8 mouse cellular contexts compared by ENCODE assay signal in the genomic region with DNA sequence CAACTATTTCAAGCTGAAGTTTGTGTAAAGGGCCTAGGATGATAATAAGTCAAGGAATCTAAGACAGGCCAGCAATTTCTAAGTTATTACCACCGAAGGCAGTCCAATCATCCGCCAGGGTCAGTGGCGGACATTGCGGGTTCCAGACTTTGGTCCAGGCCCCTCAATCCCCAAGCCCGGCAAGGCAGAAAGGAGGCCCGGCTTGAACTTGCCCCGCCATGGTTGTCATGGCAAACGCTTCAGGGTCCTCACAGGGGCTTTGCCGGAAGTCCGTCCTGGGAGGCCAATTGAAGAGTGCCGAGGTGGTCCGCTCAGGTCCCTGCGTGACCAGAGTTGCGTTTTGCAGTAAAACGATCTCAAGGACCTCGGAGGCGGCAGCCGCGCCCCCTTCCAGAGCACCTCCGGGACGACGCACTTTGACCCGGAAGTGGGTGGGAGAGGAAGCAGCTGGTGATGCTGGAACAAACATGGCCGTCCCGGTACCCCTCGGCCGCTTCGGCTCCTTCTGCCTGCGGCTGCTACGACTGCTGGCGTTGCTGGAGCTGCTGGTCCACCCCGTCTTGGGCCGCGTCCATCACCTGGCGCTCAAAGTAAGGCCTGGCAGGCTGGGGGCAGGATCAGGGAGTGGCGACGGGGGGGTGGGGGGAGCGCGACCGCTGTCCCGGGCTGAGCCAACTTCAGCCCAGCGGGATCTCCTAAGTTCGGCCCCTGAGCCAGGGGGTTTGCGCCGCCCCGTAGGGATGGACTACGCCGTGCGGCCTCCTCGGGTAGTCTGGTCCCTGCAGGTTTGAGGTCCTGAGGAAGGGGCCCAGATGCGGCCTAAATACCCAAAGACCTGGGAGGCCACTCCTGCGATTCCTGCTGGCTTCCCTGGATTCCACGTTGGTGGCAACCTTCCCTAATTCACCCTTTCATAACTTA. TPM values are rescaled to one million over a fixed set of nuclear protein-coding genes. Genes with fewer than 3 reads are reported as not detected.
DNase-seq lines count a peak whose midpoint lies in the region; ATAC-seq and TF ChIP-seq lines count a peak whose summit lies in the region.

Gene Gpr107 (plus strand): TSS at position 425 of the 921 bp plus-strand sequence.

- H3K4me2 ChIP-seq in heart, embryonic 12.5 days, result peak within 1 kb of the TSS; percentile 85
- H3K4me2 ChIP-seq in kidney, postnatal 0 days (ENCODE audit: low read length), result peak within 1 kb of the TSS; percentile 69
- peak within 1 kb of the TSS; percentile 84 for H3K4me2 ChIP-seq in liver, embryonic 13.5 days
- peak within 1 kb of the TSS; percentile 72 for H3K4me2 ChIP-seq in stomach, embryonic 16.5 days (ENCODE audit: low read depth, low read length)

- DNase-seq in CD4-positive helper T cell, adult 2 months (ENCODE audit: low read depth, low spot score), result peak; percentile 87
- peak; percentile 96 for DNase-seq in brain, embryonic 14.5 days (ENCODE audit: low read depth)
- peak; percentile 96 for DNase-seq in kidney, postnatal 0 days (ENCODE audit: low spot score)
- DNase-seq in liver, embryonic 13.5 days, result peak; percentile 69
- peak; percentile 90 for DNase-seq in neural tube, embryonic 10.5 days (ENCODE audit: extremely low spot score, low spot score)

- peaks cover 3% of the 10 kb centered on the region; the same call in 1 of the 2 replicates for H3K36me3 ChIP-seq in erythroblast, embryonic 14.5 days (ENCODE audit: control insufficient read depth)
- H3K36me3 ChIP-seq in heart, embryonic 12.5 days, result peaks cover 29% of the 10 kb centered on the region
- 0 out of 2 replicates have a peak, but pooled peaks cover 3% of the 10 kb centered on the region for H3K36me3 ChIP-seq in kidney, postnatal 0 days (ENCODE audit: insufficient read depth, low read length)
- H3K36me3 ChIP-seq in liver, embryonic 13.5 days, result 0 out of 2 replicates have a peak, but pooled peaks cover 3% of the 10 kb centered on the region
- peaks cover 9% of the 10 kb centered on the region; the same call in 1 of the 2 replicates for H3K36me3 ChIP-seq in stomach, embryonic 16.5 days (ENCODE audit: control insufficient read depth, insufficient read depth, low read length)

- peak within 1 kb of the TSS; percentile 98 for H3K9ac ChIP-seq in heart, embryonic 12.5 days
- peak within 1 kb of the TSS; percentile 89 for H3K9ac ChIP-seq in kidney, postnatal 0 days (ENCODE audit: low read depth, low read length)
- H3K9ac ChIP-seq in liver, embryonic 13.5 days, result peak within 1 kb of the TSS; percentile 87
- H3K9ac ChIP-seq in stomach, embryonic 16.5 days (ENCODE audit: low read length), result peak within 1 kb of the TSS; percentile 83

- peak; percentile 89 for ATAC-seq in heart, embryonic 12.5 days (ENCODE audit: insufficient number of reproducible peaks, low FRiP score)
- peak; percentile 90 for ATAC-seq in kidney, postnatal 0 days (replicated peaks; ENCODE audit: low FRiP score, low read depth)
- peak; percentile 83 for ATAC-seq in liver, embryonic 13.5 days (ENCODE audit: low read depth)
- peak; percentile 90 for ATAC-seq in stomach, embryonic 16.5 days (ENCODE audit: insufficient read depth, low FRiP score)

- under 1% methylated on average over 53 of the region's 53 CpGs for WGBS in heart, embryonic 12.5 days
- under 1% methylated on average over 53 of the region's 53 CpGs for WGBS in kidney, postnatal 0 days
- WGBS in liver, embryonic 13.5 days (ENCODE audit: insufficient replicate concordance), result under 1% methylated on average over 53 of the region's 53 CpGs
- under 1% methylated on average over 53 of the region's 53 CpGs for WGBS in stomach, embryonic 16.5 days

- TF ChIP-seq POLR2A in brain, embryonic 14.5 days (IDR thresholded peaks at IDR 0.05; ENCODE audit: borderline replicate concordance, extremely low read depth, insufficient read depth, insufficient read length, poor library complexity, severe bottlenecking), result peak; percentile 81; the same call in 1 of the 2 replicates

- no peaks in the 10 kb centered on the region for H3K9me3 ChIP-seq in erythroblast, embryonic 14.5 days (ENCODE audit: control insufficient read depth, low read length)
- no peaks in the 10 kb centered on the region for H3K9me3 ChIP-seq in heart, embryonic 12.5 days (replicated peaks)
- no peaks in the 10 kb centered on the region for H3K9me3 ChIP-seq in kidney, postnatal 0 days (replicated peaks; ENCODE audit: low read length)
- H3K9me3 ChIP-seq in liver, embryonic 13.5 days (replicated peaks), result no peaks in the 10 kb centered on the region
- 0 out of 2 replicates have a peak, but pooled peaks cover 2% of the 10 kb centered on the region for H3K9me3 ChIP-seq in stomach, embryonic 16.5 days (replicated peaks; ENCODE audit: control insufficient read depth, low read length)

- peak within 1 kb of the TSS; percentile 74 for H3K27ac ChIP-seq in heart, embryonic 12.5 days (ENCODE audit: poor library complexity, severe bottlenecking)
- peak within 1 kb of the TSS; percentile 85 for H3K27ac ChIP-seq in kidney, postnatal 0 days
- peak within 1 kb of the TSS; percentile 71 for H3K27ac ChIP-seq in liver, embryonic 13.5 days
- H3K27ac ChIP-seq in stomach, embryonic 16.5 days (ENCODE audit: low read length), result peak within 1 kb of the TSS; percentile 61

- peak within 1 kb of the TSS; percentile 86 for H3K4me3 ChIP-seq in erythroblast, embryonic 14.5 days (replicated peaks)
- peak within 1 kb of the TSS; percentile 99 for H3K4me3 ChIP-seq in heart, embryonic 12.5 days
- peak within 1 kb of the TSS; percentile 98 for H3K4me3 ChIP-seq in kidney, postnatal 0 days (replicated peaks; ENCODE audit: low read depth, low read length)
- H3K4me3 ChIP-seq in liver, embryonic 13.5 days (replicated peaks), result peak within 1 kb of the TSS; percentile 96
- peak within 1 kb of the TSS; percentile 74 for H3K4me3 ChIP-seq in stomach, embryonic 16.5 days (replicated peaks; ENCODE audit: low read length)

- no peak for TF ChIP-seq CTCF in brain, embryonic 14.5 days (IDR thresholded peaks at IDR 0.05; ENCODE audit: borderline replicate concordance, extremely low read depth, insufficient read depth, insufficient read length)
- 0 out of 2 replicates have a peak, but pooled peaks have one; percentile 1 for TF ChIP-seq CTCF in kidney, postnatal 0 days (IDR thresholded peaks at IDR 0.05; ENCODE audit: low read depth)

- H3K4me1 ChIP-seq in erythroblast, embryonic 14.5 days (ENCODE audit: control insufficient read depth), result peaks cover 45% of the 10 kb centered on the region
- peaks cover 25% of the 10 kb centered on the region for H3K4me1 ChIP-seq in heart, embryonic 12.5 days (replicated peaks)
- H3K4me1 ChIP-seq in kidney, postnatal 0 days (replicated peaks; ENCODE audit: insufficient read depth, low read length), result peaks cover 14% of the 10 kb centered on the region
- peaks cover 45% of the 10 kb centered on the region for H3K4me1 ChIP-seq in liver, embryonic 13.5 days (replicated peaks)
- H3K4me1 ChIP-seq in stomach, embryonic 16.5 days (ENCODE audit: control insufficient read depth, insufficient read depth, low read length), result peaks cover 12% of the 10 kb centered on the region; the same call in 1 of the 2 replicates

- no peaks in the 10 kb centered on the region for H3K27me3 ChIP-seq in erythroblast, embryonic 14.5 days (ENCODE audit: control insufficient read depth)
- no peaks in the 10 kb centered on the region for H3K27me3 ChIP-seq in heart, embryonic 12.5 days (replicated peaks)
- H3K27me3 ChIP-seq in kidney, postnatal 0 days (ENCODE audit: insufficient read depth, low read length), result no peaks in the 10 kb centered on the region
- no peaks in the 10 kb centered on the region for H3K27me3 ChIP-seq in liver, embryonic 13.5 days
- H3K27me3 ChIP-seq in stomach, embryonic 16.5 days (ENCODE audit: control insufficient read depth, insufficient read depth, low read length), result no peaks in the 10 kb centered on the region

RNA-seq across cellular contexts. Expression of gene Gpr107, which starts in this region (rescaled TPM):
- polyA plus RNA-seq in brain, embryonic 14.5 days (2012; rRNA removed), result 34.1 and 35.3 TPM in 2 replicates
- polyA plus RNA-seq in erythroblast, embryonic 14.5 days (2012), result 0.36 and 1.2 TPM in 2 replicates
- polyA plus RNA-seq in heart, embryonic 12.5 days (2016; fragmentation: Nextera tagmentation; extraction: Ambion mirVana), result 37.4 and 40.4 TPM in 2 replicates
- polyA plus RNA-seq in kidney, postnatal 0 days (2015; fragmentation: Nextera tagmentation; extraction: Ambion mirVana), result 30.7 and 32.3 TPM in 2 replicates
- polyA plus RNA-seq in liver, embryonic 13.5 days (2015; fragmentation: Nextera tagmentation; extraction: Ambion mirVana), result 11.8 and 14.1 TPM in 2 replicates
- polyA plus RNA-seq in stomach, embryonic 16.5 days (2015; fragmentation: Nextera tagmentation; extraction: Ambion mirVana), result 34.8 and 39.3 TPM in 2 replicates

Comparison
In these comparisons a context has a peak if more than half of its experiments do, and no peak if none do; other contexts are left out.
1. Peak in every context shown above with its lines: DNase-seq, ATAC-seq, H3K4me3 ChIP-seq and H3K27ac ChIP-seq.